Mouse (Mus musculus): ENCODE measurements at regions not wholly inside any gene's neighbourhood (a gene's known extent, or its start where the extent isn't known, plus 50 kb on each side); places are given as distances from the start of the nearest gene placed in this dataset.

DNA sequence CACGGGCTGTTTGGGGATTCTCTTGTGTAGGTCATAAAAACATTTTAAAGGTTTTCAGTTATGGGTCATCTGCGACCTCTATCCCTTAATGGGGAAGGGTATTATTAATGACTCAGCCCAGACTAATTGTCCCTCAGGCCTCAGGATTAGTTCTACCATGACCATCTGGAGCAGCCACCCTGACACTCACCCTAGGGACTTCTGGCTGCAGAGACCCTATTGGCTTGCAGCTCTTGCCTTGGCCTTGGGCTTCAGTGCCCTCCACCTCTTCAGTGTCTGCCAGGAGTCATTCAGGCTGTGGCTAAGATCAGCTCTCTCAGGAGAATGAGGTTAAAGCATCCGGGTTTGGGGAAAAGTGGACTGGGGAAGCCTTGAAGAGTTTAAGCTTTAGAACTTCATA is 423.3 kb downstream of the Gm10295 start:
- H3K27ac ChIP-seq (ENCODE audit: insufficient read depth, low read depth, low read length) = no peak overlapping the region
- H3K36me3 ChIP-seq (ENCODE audit: control insufficient read depth, insufficient read depth, low read length) = no peaks in the 10 kb centered on the region
- no peaks in the 10 kb centered on the region for H3K27me3 ChIP-seq (ENCODE audit: control insufficient read depth, insufficient read depth, low read length)
- no peaks in the 10 kb centered on the region for H3K4me1 ChIP-seq (ENCODE audit: control insufficient read depth, insufficient read depth, insufficient read length, low read length)
- TF ChIP-seq POLR2A (IDR thresholded peaks at IDR 0.05; ENCODE audit: low read depth, low read length) = no peak
- TF ChIP-seq CTCF (IDR thresholded peaks at IDR 0.05; ENCODE audit: extremely low read depth, insufficient read length, insufficient replicate concordance, low read depth, low read length) = no peak
- 81% methylated on average over 3 of the region's 3 CpGs for WGBS
- H3K4me3 ChIP-seq (ENCODE audit: low read depth, low read length) = no peak overlapping the region

DNA sequence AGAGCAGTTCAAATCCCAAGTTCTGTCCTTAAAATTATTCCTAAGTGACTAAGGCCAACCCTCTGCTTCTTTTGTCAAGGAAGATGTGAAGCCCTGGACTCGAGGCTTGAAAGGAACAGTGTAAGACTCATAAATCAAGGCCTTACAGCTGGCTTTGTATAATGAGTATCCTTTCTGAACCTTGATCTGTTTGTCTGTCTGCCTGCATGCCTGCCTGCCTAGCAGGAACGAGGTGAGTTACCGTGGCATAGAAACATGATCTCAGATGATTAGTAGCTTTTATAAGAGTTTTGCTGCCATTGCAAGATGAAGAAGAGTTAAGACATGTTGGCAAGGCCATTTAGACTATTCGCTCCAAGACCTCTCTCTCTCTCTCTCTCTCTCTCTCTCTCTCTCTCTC is 434.3 kb downstream of the Gm10295 start:
- 36% methylated on average over 4 of the region's 4 CpGs for whole genome bisulfite sequencing
- TF ChIP-seq POLR2A (IDR thresholded peaks at IDR 0.05; ENCODE audit: low read depth, low read length) (no peak), CTCF (IDR thresholded peaks at IDR 0.05; ENCODE audit: extremely low read depth, insufficient read length, insufficient replicate concordance, low read depth, low read length) (no peak)
- Histone ChIP-seq H3K27ac (ENCODE audit: insufficient read depth, low read depth, low read length) (no peak overlapping the region), H3K36me3 (ENCODE audit: control insufficient read depth, insufficient read depth, low read length) (no peaks in the 10 kb centered on the region), H3K27me3 (ENCODE audit: control insufficient read depth, insufficient read depth, low read length) (no peaks in the 10 kb centered on the region), H3K4me3 (ENCODE audit: low read depth, low read length) (no peak overlapping the region), H3K4me1 (ENCODE audit: control insufficient read depth, insufficient read depth, insufficient read length, low read length) (no peaks in the 10 kb centered on the region)

DNA sequence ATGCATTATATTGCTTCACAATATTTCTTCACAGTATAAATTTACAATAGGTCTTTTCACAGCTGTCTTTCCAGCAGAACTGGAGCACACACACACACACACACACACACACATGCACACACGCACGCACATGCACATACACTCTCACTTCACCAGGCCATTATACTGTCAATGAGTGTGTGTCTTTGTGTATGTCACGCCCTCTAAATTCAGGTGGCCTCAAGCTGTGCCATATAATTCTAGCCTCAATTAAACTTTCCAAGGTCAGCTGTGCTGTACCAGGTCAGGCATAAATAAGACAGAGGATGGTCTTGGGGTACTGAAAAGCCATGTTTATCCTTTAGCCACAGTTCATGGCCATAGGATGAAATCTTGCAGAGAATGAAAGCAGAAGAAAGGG is 442.4 kb downstream of the Gm10295 start:
- Histone ChIP-seq H3K4me1 (ENCODE audit: control insufficient read depth, insufficient read depth, insufficient read length, low read length) (no peaks in the 10 kb centered on the region), H3K4me3 (ENCODE audit: low read depth, low read length) (no peak overlapping the region), H3K36me3 (ENCODE audit: control insufficient read depth, insufficient read depth, low read length) (no peaks in the 10 kb centered on the region), H3K27me3 (ENCODE audit: control insufficient read depth, insufficient read depth, low read length) (no peaks in the 10 kb centered on the region), H3K27ac (ENCODE audit: insufficient read depth, low read depth, low read length) (no peak overlapping the region)
- TF ChIP-seq CTCF (IDR thresholded peaks at IDR 0.05; ENCODE audit: extremely low read depth, insufficient read length, insufficient replicate concordance, low read depth, low read length) (no peak), POLR2A (IDR thresholded peaks at IDR 0.05; ENCODE audit: low read depth, low read length) (no peak)
- WGBS = 76% methylated on average over 3 of the region's 3 CpGs

DNA sequence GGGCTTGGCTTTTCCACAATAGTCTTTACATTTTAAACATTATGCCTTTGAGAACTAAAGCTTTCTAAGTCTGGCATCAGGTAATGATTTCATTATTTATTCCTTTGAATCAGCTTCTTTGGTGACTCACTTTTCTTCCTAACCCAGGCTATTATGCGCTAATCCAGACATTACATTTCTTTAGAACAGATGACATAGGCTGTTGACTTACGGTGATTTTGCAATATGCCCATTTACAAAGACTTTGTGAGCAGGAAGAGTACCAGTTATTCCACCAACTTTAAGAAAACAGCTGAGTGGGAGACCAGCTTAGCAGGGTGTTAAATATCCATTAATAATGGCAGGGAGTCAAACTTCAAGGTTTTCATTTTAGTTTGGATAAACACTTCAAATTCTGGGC is 459.6 kb downstream of the Gm10295 start:
- H3K4me3 ChIP-seq (ENCODE audit: low read depth, low read length) = no peak overlapping the region
- WGBS = 92% methylated on average over 2 of the region's 2 CpGs
- H3K4me1 ChIP-seq (ENCODE audit: control insufficient read depth, insufficient read depth, insufficient read length, low read length) = no peaks in the 10 kb centered on the region
- no peaks in the 10 kb centered on the region for H3K27me3 ChIP-seq (ENCODE audit: control insufficient read depth, insufficient read depth, low read length)
- TF ChIP-seq POLR2A (IDR thresholded peaks at IDR 0.05; ENCODE audit: low read depth, low read length) = no peak
- TF ChIP-seq CTCF (IDR thresholded peaks at IDR 0.05; ENCODE audit: extremely low read depth, insufficient read length, insufficient replicate concordance, low read depth, low read length) = no peak
- no peak overlapping the region for H3K27ac ChIP-seq (ENCODE audit: insufficient read depth, low read depth, low read length)
- no peaks in the 10 kb centered on the region for H3K36me3 ChIP-seq (ENCODE audit: control insufficient read depth, insufficient read depth, low read length)

DNA sequence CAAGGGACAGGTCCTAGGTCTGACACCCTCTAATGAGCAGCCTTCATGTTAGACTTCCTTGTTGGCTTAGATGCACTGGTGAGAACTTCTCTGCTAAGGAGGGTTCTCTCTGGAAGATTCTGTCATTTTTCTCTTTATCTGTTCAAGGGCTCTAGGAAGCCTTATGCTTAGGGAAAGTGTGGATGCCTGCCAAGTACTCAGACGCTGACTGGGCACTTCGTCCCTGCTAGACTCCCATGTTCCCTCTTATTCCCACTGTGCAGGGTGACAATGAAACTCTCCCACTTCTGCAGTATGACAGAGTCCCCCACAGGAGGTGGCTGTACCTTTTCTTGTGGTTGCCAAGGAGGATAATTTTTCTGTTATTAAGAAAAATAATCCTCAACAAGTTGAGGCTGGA is 470.8 kb downstream of the Gm10295 start:
- no peak overlapping the region for H3K4me3 ChIP-seq (ENCODE audit: low read depth, low read length)
- no peaks in the 10 kb centered on the region for H3K36me3 ChIP-seq (ENCODE audit: control insufficient read depth, insufficient read depth, low read length)
- WGBS = 52% methylated on average over 2 of the region's 2 CpGs
- H3K27ac ChIP-seq (ENCODE audit: insufficient read depth, low read depth, low read length) = no peak overlapping the region
- TF ChIP-seq CTCF (IDR thresholded peaks at IDR 0.05; ENCODE audit: extremely low read depth, insufficient read length, insufficient replicate concordance, low read depth, low read length) (no peak), POLR2A (IDR thresholded peaks at IDR 0.05; ENCODE audit: low read depth, low read length) (no peak)
- no peaks in the 10 kb centered on the region for H3K27me3 ChIP-seq (ENCODE audit: control insufficient read depth, insufficient read depth, low read length)
- no peaks in the 10 kb centered on the region for H3K4me1 ChIP-seq (ENCODE audit: control insufficient read depth, insufficient read depth, insufficient read length, low read length)

DNA sequence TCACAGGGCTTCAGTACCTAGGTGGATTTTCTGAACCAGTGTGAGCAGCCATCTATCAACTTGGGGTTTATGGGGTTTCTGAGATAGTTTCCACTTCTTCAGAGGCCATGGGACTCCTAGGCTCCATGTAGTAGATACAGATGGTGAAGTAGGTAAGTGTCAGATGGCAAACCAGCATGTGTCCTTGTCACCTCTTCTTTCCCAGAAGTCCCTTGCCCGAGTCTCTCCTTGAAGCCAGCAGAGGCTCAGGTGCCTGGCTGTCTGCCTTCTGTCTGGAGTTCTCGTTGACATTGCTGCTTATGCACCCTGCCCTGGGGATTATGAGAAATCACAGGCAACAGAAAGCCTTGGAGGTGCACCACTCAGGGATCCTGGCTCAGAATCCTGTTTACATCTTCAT is 476.9 kb downstream of the Gm10295 start:
- H3K27ac ChIP-seq (ENCODE audit: insufficient read depth, low read depth, low read length) = no peak overlapping the region
- no peaks in the 10 kb centered on the region for H3K36me3 ChIP-seq (ENCODE audit: control insufficient read depth, insufficient read depth, low read length)
- no peak for TF ChIP-seq CTCF (IDR thresholded peaks at IDR 0.05; ENCODE audit: extremely low read depth, insufficient read length, insufficient replicate concordance, low read depth, low read length)

DNA sequence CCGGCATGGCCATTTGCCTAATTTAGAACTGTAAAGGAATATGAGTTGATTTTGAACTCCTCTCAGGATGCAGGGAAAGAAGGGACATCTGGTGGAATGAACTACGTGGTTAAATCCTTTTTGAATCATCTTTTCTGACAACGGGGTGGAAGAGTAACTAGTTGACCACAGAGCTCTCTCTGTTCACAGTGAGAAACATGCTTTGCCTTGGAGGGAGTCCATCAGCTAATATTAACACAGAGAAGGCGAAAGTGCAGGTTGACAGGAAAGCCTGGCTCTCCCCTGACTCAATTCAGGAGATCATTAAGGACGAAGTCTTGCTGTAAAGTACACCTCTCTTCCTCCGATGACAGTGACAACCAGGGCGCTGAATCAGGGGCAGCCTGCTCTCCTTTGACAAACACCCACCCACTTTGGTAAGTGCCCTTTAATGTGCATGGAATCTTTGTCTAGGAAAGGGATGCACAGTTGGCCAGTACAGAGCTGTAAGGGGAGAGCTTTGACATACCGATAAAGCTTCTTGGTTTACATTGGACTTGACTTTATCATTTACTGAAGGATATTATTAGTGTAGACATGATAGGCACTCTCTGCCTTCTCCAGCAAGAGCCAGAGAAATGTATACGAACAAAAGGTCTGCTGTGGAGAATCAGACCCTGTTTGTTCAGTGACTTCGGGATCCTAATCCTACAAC is 480.3 kb downstream of the Gm10295 start:
- no peak overlapping the region for H3K4me3 ChIP-seq (ENCODE audit: low read depth, low read length)
- no peaks in the 10 kb centered on the region for H3K36me3 ChIP-seq (ENCODE audit: control insufficient read depth, insufficient read depth, low read length)
- TF ChIP-seq POLR2A (IDR thresholded peaks at IDR 0.05; ENCODE audit: low read depth, low read length) = no peak
- TF ChIP-seq CTCF (IDR thresholded peaks at IDR 0.05; ENCODE audit: extremely low read depth, insufficient read length, insufficient replicate concordance, low read depth, low read length) = no peak
- H3K27ac ChIP-seq (ENCODE audit: insufficient read depth, low read depth, low read length) = no peak overlapping the region
- WGBS = 63% methylated on average over 10 of the region's 10 CpGs
- H3K27me3 ChIP-seq (ENCODE audit: control insufficient read depth, insufficient read depth, low read length) = no peaks in the 10 kb centered on the region
- no peaks in the 10 kb centered on the region for H3K4me1 ChIP-seq (ENCODE audit: control insufficient read depth, insufficient read depth, insufficient read length, low read length)

More for the DNA sequence above, 476.9 kb downstream of the Gm10295 start:
- H3K4me1 ChIP-seq (ENCODE audit: control insufficient read depth, insufficient read depth, insufficient read length, low read length) = no peaks in the 10 kb centered on the region
- no peaks in the 10 kb centered on the region for H3K27me3 ChIP-seq (ENCODE audit: control insufficient read depth, insufficient read depth, low read length)
- H3K4me3 ChIP-seq (ENCODE audit: low read depth, low read length) = no peak overlapping the region
- 77% methylated on average over 2 of the region's 2 CpGs for WGBS
